Mouse (Mus musculus): ENCODE results near the gene Fam193a.

- TF ChIP-seq TAL1 (IDR thresholded peaks at IDR 0.05; ENCODE audit: low read length), result no peak
- TF ChIP-seq GATA1 (IDR thresholded peaks at IDR 0.05; ENCODE audit: low read length), result no peak
Measured at GRCm38 (mm10) chr5:34397866-34398265, 28.1 kb downstream of the Fam193a start.

Measured in erythroblast, embryonic 14.5 days (primary cell).